Mouse (Mus musculus) embryonic facial prominence, embryonic 15.5 days (tissue): ENCODE data around the gene Rpl4. TPM values are rescaled to one million over a fixed set of nuclear protein-coding genes. Genes with fewer than 3 reads are reported as not detected.
"Not testable (repeated sequence)": the region's sequence is repeated elsewhere in the genome, so short reads cannot be mapped to it uniquely, and the experiment has no call there.

Experiments used
- ATAC-seq: fragments of 200-750 bp; cut with Nextera tagmentation; 2 replicates; pipeline ENCODE4 v1.8.0; 2017; ENCODE audit warnings: low read depth, moderate TSS enrichment; ENCODE audit not compliant: insufficient number of reproducible peaks, low FRiP score, low TSS enrichment
- H3K27ac ChIP-seq: fragments of 300-500 bp; sonication (generic); replicated peaks from 2 replicates; pipeline ENCODE4 v1.5.1; 2015; ENCODE audit warnings: mild to moderate bottlenecking, inconsistent platforms
- H3K27me3 ChIP-seq: fragments of 300-500 bp; sonication (generic); 2 replicates; pipeline ENCODE4 v1.6.1; 2015; ENCODE audit warnings: inconsistent platforms
- H3K36me3 ChIP-seq: fragments of 300-500 bp; sonication (generic); 2 replicates; pipeline ENCODE4 v1.6.1; 2015; ENCODE audit warnings: mild to moderate bottlenecking, inconsistent platforms
- H3K4me1 ChIP-seq: fragments of 300-500 bp; sonication (generic); 2 replicates; pipeline ENCODE4 v1.6.1; 2015; ENCODE audit warnings: inconsistent platforms
- H3K4me2 ChIP-seq: fragments of 300-500 bp; sonication (generic); replicated peaks from 2 replicates; pipeline ENCODE4 v1.6.1; 2015; ENCODE audit warnings: mild to moderate bottlenecking, inconsistent platforms
- H3K4me3 ChIP-seq: fragments of 300-500 bp; sonication (generic); replicated peaks from 2 replicates; pipeline ENCODE4 v1.5.1; 2015; ENCODE audit warnings: mild to moderate bottlenecking, inconsistent platforms
- H3K9ac ChIP-seq: fragments of 300-500 bp; sonication (generic); 2 replicates; pipeline ENCODE4 v1.6.1; 2015; ENCODE audit warnings: inconsistent platforms
- H3K9me3 ChIP-seq: fragments of 300-500 bp; sonication (generic); replicated peaks from 2 replicates; pipeline ENCODE4 v1.6.1; 2016; ENCODE audit warnings: inconsistent platforms
- WGBS: fragments of 180-500 bp; shearing (Covaris S2); methylation state at CpG from one replicate; pipeline ENCODE4 v1.1.7; 2015; 5-methylcytosine and 5-hydroxymethylcytosine counted together
- polyA plus RNA-seq: library from polyadenylated mRNA; unstranded; fragments of >200 nt; fragmentation: Nextera tagmentation; extraction: Ambion mirVana; gene quantifications from 2 replicates; pipeline ENCODE4 v1.2.1, GENCODE M21; 2015

Gene Rpl4
- polyA plus RNA-seq, 1 experiment from 2014 or later, result 1,153 TPM

DNA sequence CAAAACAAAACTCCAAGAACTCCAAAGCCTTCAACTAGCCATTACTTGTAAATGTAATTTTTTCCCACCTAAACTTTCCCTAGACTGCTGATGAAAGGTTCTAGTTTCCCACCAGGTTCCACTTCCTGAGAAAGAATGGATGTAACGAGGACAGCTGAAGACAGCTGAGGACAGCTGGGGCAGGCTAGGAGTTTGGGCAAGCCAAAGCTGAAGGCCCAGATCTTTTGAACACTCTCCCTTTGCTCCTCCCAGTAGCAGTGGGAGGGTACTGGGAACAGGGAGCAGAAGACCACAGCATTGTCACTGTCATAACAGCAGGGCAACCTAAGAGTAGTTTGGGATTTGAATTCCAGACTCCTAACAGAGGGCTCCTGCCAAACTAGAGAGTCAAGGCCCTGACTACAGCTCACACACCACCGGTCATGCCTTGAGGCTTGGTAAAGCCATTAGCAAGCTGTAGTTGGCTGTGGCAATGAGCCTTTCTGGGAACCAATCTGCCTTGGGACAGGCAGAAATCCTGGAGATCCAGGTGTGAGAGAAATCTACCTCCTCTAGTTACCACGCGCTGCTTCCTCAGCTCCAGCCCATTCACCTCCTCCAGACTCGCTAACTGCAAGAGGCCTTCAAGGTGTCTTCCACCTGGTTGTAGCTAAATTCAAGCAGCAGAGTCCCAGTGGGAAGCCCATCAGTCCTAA, 25.0 kb downstream of the Rpl4 start:
- no peak overlapping the region for H3K9ac ChIP-seq
- H3K36me3 ChIP-seq, result peaks cover 17% of the 10 kb centered on the region
- no peaks in the 10 kb centered on the region for H3K4me1 ChIP-seq
- no peak overlapping the region for H3K4me2 ChIP-seq
- H3K4me3 ChIP-seq, result no peak overlapping the region
- ATAC-seq, result no peak
- no peak overlapping the region for H3K27ac ChIP-seq
- no peaks in the 10 kb centered on the region for H3K9me3 ChIP-seq
- no peaks in the 10 kb centered on the region for H3K27me3 ChIP-seq
- 93% methylated on average over 5 of the region's 5 CpGs for WGBS

DNA sequence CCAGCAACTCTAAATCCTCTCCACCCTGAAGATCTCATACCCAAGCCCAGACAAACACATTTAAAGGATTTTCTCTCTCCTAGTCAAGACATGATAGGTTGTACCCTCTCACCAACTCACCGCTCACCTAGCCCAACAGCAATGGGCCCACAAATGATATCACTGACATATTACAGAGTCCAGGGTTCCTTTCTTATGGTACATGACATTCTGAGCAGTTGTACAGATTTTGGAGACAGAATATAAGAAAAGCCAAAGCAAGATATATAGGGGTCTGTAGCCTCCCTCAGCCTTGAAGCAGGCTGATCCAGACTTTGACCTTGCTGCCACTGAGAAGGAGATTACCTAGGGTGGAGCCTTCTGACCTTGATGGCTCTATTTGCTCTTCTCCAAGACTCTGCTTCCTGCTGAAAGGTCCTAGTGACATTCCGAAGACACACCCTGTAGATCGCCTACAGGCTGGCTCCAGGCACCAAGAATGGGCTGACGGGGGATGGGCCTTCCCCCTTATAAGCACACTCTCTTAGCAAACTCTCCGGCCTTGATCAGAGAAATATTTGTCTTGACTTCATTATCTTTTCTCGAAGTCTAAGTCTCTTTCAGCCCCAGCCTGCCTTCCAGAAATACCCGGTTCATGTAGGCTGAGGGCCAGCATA, 25.7 kb downstream of the Rpl4 start:
- H3K4me2 ChIP-seq, H3K4me1 ChIP-seq, H3K9ac ChIP-seq, ATAC-seq, H3K27ac ChIP-seq, H3K9me3 ChIP-seq, H3K4me3 ChIP-seq, H3K27me3 ChIP-seq: not testable (repeated sequence)
- 87% methylated on average over 7 of the region's 7 CpGs for WGBS
- peaks cover 16% of the 10 kb centered on the region for H3K36me3 ChIP-seq

DNA sequence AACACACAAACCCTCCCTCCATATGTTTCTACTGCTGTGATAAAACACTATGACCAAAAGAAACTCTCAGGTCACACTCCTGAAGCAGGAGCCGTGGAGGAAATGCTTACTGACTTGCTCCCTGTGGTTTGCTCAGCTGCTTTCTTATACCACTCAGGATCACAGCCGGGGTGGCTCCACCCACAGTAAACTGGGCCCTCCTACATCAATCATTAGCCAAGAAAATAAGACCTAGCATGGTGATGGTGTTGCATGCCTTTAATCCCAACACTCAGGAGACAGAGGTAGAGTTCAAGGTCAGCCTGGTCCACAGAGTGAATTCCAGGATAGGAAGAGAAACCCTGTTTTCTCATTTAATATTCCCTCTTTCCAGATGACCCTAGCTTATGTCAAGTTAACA, 26.7 kb downstream of the Rpl4 start:
- Histone ChIP-seq H3K4me1 (no peaks in the 10 kb centered on the region), H3K9ac (no peak overlapping the region), H3K27me3 (no peaks in the 10 kb centered on the region), H3K9me3 (no peaks in the 10 kb centered on the region), H3K4me3 (no peak overlapping the region), H3K4me2 (no peak overlapping the region), H3K36me3 (peaks cover 21% of the 10 kb centered on the region), H3K27ac (no peak overlapping the region)
- 70% methylated on average over 2 of the region's 2 CpGs for WGBS
- ATAC-seq, result no peak

DNA sequence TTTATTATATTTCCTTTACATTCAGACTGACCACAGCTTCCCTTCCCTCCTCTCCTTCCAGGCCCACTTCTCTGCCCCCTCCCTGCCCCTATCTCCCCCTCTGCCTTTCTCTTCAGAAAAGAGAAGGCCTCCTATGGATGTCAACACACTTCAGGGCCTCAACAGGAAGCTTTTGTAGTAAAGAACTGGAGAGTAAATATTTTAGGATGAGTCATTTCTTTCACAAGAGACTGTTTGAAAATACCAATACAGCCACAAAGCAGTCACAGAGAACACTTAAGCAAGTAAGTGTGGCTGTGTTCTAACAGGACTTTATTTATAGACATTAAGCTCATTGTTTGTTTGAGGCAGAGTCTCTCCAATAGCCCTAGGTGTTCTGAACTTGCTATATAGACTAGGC, 29.2 kb downstream of the Rpl4 start:
- Histone ChIP-seq H3K27ac (peak overlapping the region; percentile 63), H3K9me3 (no peaks in the 10 kb centered on the region), H3K27me3 (no peaks in the 10 kb centered on the region), H3K4me3 (no peak overlapping the region), H3K36me3 (peaks cover 19% of the 10 kb centered on the region), H3K9ac (no peak overlapping the region), H3K4me1 (no peaks in the 10 kb centered on the region), H3K4me2 (no peak overlapping the region)
- no peak for ATAC-seq

DNA sequence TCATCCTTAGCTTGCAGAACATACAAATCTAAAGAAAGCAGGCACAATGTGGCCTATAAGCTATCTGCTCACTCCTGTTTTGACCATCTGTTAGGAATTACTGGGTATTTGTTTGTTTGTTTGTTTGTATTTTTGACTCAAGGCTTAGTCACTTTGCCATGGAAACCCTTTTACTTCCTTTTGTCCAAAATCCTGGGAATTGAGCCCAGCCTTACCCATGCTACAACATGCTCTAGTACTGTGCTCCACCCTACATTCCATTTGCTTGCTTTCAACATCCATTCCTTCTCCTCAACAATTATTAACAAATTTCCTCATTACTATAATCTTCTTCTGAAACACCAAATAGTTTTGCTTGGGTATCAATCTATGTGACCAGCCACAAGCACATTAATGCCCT, 29.7 kb downstream of the Rpl4 start:
- peak overlapping the region; percentile 63; the same call in 1 of the 2 replicates for H3K27ac ChIP-seq
- no peak overlapping the region for H3K9ac ChIP-seq
- H3K4me2 ChIP-seq, result no peak overlapping the region
- no peaks in the 10 kb centered on the region for H3K27me3 ChIP-seq
- no peak for ATAC-seq
- no peaks in the 10 kb centered on the region for H3K9me3 ChIP-seq
- H3K4me3 ChIP-seq, result no peak overlapping the region
- H3K36me3 ChIP-seq, result peaks cover 18% of the 10 kb centered on the region
- H3K4me1 ChIP-seq, result no peaks in the 10 kb centered on the region

DNA sequence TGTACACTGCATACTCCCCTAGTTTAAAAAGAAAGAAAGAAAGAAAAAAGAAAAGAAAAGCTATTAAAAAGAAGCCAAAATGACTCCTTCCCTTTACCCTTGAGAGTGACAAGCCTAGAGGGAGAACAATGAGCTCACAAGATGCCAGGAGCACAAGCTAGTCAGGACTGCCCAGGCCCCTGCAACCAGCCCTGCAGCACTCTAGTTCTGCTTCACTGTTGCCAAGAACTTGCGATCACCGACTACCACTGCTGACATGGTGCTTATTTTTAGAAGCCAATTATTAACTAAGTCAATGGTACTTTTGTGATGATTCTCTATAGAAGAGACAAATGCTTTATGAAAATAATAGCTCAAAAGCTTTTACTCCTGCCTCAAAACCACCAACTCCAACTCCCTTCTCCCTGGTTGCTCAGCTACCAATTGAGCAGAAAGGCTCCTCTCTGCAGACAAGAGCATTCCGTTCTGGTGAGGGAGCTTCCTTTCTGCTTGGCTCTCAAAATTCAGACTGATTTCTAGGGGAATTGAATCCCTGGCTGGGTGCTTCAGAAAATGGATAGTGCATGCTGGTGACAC, 34.4 kb downstream of the Rpl4 start:
- no peak for ATAC-seq
- no peaks in the 10 kb centered on the region for H3K27me3 ChIP-seq
- H3K36me3 ChIP-seq, result peaks cover 46% of the 10 kb centered on the region
- WGBS, result 56% methylated on average over 3 of the region's 3 CpGs
- no peak overlapping the region for H3K4me3 ChIP-seq
- H3K27ac ChIP-seq, result 0 out of 2 replicates have a peak overlapping the region, but pooled peaks have one; percentile 36
- no peaks in the 10 kb centered on the region for H3K4me1 ChIP-seq
- H3K9me3 ChIP-seq, result no peaks in the 10 kb centered on the region
- no peak overlapping the region for H3K4me2 ChIP-seq
- no peak overlapping the region for H3K9ac ChIP-seq

DNA sequence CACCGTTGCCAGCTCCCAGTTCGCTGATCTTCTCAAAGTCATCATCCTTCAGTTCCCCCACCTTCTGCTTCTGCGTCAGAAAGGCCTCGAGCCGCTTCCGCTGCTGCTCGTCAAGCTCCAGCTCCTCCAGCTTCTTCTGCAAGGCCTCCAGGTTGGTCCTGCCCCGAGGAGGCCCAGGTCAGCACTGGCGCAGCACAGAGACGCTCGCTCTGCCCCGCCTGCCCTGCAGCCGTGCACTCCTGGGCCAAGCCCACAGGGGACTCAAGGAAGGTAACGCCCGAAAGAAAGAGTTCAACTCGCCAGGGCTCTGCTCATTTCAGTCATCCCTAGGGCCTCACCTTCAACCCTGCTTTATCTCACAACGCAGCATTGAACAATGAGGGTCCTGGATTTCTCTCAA, 41.3 kb downstream of the Rpl4 start:
- 87% methylated on average over 17 of the region's 17 CpGs for WGBS
- H3K36me3 ChIP-seq, result peaks cover 23% of the 10 kb centered on the region; the same call in 1 of the 2 replicates
- H3K27me3 ChIP-seq, result no peaks in the 10 kb centered on the region
- no peaks in the 10 kb centered on the region for H3K9me3 ChIP-seq
- no peak overlapping the region for H3K4me2 ChIP-seq
- no peak overlapping the region for H3K27ac ChIP-seq
- ATAC-seq, result no peak
- peaks cover 11% of the 10 kb centered on the region; the same call in 1 of the 2 replicates for H3K4me1 ChIP-seq
- no peak overlapping the region for H3K9ac ChIP-seq
- H3K4me3 ChIP-seq, result no peak overlapping the region

DNA sequence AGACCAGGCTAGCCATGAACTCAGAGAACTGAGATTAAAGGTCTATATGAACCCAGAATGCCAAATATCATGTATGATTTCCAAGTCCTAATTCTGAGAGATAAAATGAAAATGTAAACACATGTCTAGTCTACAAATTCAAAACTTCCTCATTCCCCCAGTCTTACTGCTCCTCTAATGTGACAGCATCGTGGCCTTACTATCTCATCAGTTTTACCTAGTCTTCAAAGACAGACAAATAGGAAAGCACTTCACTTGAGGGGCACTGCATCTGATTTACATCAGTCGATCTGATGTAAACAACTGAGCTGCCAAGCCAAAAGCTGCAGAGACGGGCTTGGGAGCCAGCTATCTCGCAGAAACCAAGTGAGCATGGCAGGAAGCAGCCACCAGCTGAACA, 42.9 kb downstream of the Rpl4 start:
- H3K27me3 ChIP-seq, result no peaks in the 10 kb centered on the region
- peaks cover 17% of the 10 kb centered on the region; the same call in 1 of the 2 replicates for H3K4me1 ChIP-seq
- no peaks in the 10 kb centered on the region for H3K9me3 ChIP-seq
- no peak overlapping the region; the same call in 1 of the 2 replicates for H3K27ac ChIP-seq
- H3K4me2 ChIP-seq, result no peak overlapping the region
- ATAC-seq, result no peak
- WGBS, result 50% methylated on average over 4 of the region's 4 CpGs
- H3K4me3 ChIP-seq, result no peak overlapping the region
- peaks cover 10% of the 10 kb centered on the region; the same call in 1 of the 2 replicates for H3K36me3 ChIP-seq
- H3K9ac ChIP-seq, result no peak overlapping the region

DNA sequence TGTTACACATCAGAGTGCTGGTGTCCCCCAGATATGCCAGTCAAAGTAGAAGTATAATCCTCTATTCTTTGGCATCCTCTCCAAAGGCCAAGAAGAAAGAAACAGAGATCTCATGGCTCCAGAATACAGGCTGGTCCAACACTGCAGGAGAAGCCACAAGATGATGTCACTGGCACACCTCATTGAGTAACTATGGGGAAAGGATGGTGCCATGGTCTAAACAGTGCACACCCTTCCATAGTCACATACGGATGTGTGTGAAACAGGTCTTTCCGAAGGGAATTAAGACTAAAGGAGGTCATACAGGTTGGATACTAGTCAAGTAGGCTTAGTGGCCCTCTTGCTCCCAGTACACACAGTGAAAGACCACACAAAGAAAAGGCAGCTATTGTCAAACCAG, 43.5 kb downstream of the Rpl4 start:
- 89% methylated on average over 2 of the region's 2 CpGs for WGBS
- Histone ChIP-seq H3K27me3 (no peaks in the 10 kb centered on the region), H3K36me3 (peaks cover 6% of the 10 kb centered on the region; the same call in 1 of the 2 replicates), H3K4me3 (no peak overlapping the region), H3K4me1 (peaks cover 17% of the 10 kb centered on the region; the same call in 1 of the 2 replicates), H3K4me2 (no peak overlapping the region), H3K27ac (no peak overlapping the region; the same call in 1 of the 2 replicates), H3K9ac (no peak overlapping the region), H3K9me3 (no peaks in the 10 kb centered on the region)
- ATAC-seq, result no peak

DNA sequence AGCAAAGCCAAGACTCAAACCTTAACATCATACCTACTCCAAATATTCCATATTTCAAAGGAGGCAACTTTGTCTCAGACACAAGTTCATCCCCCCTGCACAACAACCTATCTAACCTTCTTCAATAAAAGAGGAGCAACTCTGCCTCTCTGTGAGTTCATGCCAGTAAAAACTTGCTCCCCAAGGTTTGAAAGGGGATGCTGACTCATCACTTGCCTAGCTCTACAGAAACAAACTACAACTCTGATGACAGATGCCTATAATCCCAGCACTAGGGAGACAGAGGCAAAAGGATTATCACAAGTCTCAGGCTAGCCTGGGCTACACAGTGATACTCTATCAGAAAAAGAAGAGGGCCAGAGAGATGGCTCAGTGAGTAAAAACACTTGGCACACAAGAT, 44.7 kb downstream of the Rpl4 start:
- Histone ChIP-seq H3K27me3 (no peaks in the 10 kb centered on the region), H3K9me3 (no peaks in the 10 kb centered on the region), H3K4me3 (no peak overlapping the region), H3K27ac (no peak overlapping the region), H3K4me1 (peaks cover 17% of the 10 kb centered on the region; the same call in 1 of the 2 replicates), H3K9ac (no peak overlapping the region), H3K4me2 (no peak overlapping the region), H3K36me3 (peaks cover 6% of the 10 kb centered on the region; the same call in 1 of the 2 replicates)
- no peak for ATAC-seq

DNA sequence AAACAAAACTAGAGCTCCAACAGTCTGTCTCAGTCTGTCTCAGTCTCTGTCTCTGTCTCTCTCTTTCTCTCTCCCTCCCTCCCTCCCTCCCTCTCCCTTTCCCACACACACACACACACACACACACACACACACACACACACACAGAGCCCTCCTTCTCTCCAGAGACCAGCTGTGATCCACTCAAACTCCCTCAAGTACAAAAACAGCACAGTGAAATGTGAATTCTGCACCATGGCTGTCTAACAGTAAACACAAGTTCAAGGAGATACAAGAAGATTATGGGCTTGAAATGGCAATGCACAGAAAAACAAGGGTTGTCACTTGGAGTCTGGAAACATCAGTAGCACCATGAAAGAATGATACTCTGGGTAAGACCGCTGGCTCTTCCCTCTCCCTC, 46.1 kb downstream of the Rpl4 start:
- Histone ChIP-seq H3K4me1 (peaks cover 17% of the 10 kb centered on the region; the same call in 1 of the 2 replicates), H3K9me3 (no peaks in the 10 kb centered on the region), H3K4me2 (no peak overlapping the region), H3K36me3 (no peaks in the 10 kb centered on the region), H3K9ac (no peak overlapping the region), H3K27me3 (no peaks in the 10 kb centered on the region), H3K4me3 (no peak overlapping the region), H3K27ac (peak overlapping the region; percentile 24)
- ATAC-seq, result no peak
- 31% methylated on average over 1 of the region's 1 CpGs for WGBS
